Mouse (Mus musculus): ENCODE results near the gene Gm12887.

Gene Gm12887

DNA sequence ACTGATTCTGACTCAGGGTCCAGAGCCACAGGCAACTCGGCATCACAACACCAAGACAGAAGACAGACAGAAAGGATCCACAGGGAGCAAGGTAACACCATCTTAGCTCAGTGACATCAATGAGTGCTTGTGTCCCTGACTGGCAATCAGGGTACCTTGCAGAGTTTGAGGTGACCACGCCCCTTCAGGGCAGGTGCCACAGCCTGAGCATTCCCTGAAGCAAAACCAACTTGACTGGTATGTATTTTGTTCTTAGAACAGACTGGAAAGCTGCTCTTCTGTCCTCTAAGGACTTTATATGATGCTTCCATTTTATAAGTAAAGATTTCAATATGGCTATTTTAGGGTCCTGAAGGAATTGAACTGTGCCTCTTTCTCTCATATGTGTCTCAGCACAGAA is at the start of gene Gm12887:
Gm12887 (minus strand) TSS at position 101 of the 400 bp plus-strand sequence.
- DNase-seq: no peak

DNA sequence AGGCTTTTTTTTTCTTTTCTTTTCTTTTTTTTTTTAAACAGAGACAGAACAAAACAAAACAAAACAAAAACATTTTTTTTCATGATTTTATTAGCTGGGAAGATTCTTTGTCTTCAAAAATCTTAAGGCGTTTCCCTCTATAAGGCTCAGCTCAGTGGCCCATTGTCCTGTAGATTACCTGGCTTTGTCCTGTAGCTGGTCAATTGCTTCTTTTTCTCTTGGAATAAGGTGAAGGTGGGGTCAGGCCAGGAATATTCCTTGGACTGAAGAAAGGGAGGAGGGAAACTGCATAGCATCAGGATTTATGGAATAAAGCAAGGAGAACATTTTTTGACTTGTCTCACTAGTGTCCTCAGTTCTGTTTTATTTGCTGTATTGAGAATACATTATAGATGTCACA is 35.1 kb upstream of the Gm12887 start:
- no peak for DNase-seq
